Mouse (Mus musculus) bone marrow, adult 2 months (tissue): Measurements from ENCODE around the gene Gm3002. TPM values are rescaled to one million over a fixed set of nuclear protein-coding genes. Genes with fewer than 3 reads are reported as not detected.
"Not testable (repeated sequence)": the region's sequence is repeated elsewhere in the genome, so short reads cannot be mapped to it uniquely, and the experiment has no call there.

Experiments used
- H3K27ac ChIP-seq: fragments of 200-500 bp; 2 replicates; pipeline ENCODE4 v1.5.1; 2012; ENCODE audit warnings: low read depth, mild to moderate bottlenecking, control low read depth, inconsistent platforms, low read length; ENCODE audit not compliant: control insufficient read depth, poor library complexity, insufficient read depth
- H3K4me1 ChIP-seq: fragments of 200-500 bp; 2 replicates; pipeline ENCODE4 v1.6.1; 2011; ENCODE audit warnings: low read length; ENCODE audit not compliant: control insufficient read depth, insufficient read depth
- H3K4me3 ChIP-seq: fragments of 200-500 bp; replicated peaks from 2 replicates; pipeline ENCODE3; 2011; ENCODE audit warnings: mild to moderate bottlenecking, low read depth, low read length, control low read depth; ENCODE audit not compliant: control insufficient read depth
- WGBS: fragments of 180-500 bp; shearing (Covaris S2); methylation state at CpG from one replicate; pipeline ENCODE4 v1.1.7; 2018; 5-methylcytosine and 5-hydroxymethylcytosine counted together
- polyA plus RNA-seq: library from polyadenylated mRNA; stranded (reverse); fragments of >200 nt; gene quantifications from 2 replicates; pipeline ENCODE4 v1.2.4, GENCODE M21; 2011; ENCODE audit warnings: low replicate concordance; ENCODE audit not compliant: missing spikeins, insufficient read depth, insufficient read length

Gene Gm3002
- polyA plus RNA-seq, result not detected in 2 replicates

DNA sequence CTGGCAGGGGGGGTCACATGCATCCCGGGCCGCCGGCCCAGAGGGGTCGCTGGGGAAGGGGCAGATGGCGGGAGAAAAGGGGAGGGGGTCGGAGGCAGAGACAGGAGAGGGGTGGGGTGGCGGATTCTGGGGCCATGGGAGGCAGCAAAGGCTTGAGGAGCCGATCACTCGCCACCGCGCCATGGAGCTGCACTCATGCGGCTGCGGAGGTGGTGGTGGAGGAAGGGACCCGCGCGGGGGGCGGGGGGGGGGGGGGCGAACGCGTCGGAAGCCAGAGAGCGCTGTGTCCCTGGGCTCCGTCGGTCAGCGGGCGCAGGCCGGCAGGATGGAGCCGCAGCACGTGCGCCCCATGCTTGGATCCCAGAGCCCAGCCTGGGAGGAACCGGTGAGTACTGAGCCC is at the start of gene Gm3002:
Gm3002 (plus strand) TSS at position 301 of the 400 bp plus-strand sequence.
- WGBS, result no CpG with 5 or more reads among the region's 31 CpGs
- H3K4me3 ChIP-seq, H3K27ac ChIP-seq, H3K4me1 ChIP-seq: not testable (repeated sequence)

DNA sequence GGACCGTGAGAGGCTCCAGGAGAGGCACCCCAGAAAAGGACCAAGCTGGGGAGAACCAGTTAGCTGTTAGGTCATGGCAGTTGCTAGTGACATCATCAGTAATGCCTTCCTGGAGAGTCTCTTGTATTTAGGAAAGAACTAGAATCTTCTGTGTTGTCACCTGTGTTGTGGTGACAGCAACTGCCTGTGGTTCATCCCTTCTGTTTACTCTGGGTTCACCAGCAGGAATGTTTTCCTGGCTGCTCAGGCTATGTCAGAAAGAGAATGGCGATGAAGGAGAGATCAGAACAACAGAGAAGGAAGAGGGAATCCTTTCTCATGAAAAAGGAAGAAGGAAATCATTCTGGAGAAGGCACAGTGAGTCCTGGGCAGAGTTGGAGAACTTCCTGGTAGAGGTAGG is 36.1 kb downstream of the Gm3002 start, which contains the start of gene Gm3033:
Gm3033 (plus strand) TSS at position 301 of the 400 bp plus-strand sequence.
- WGBS, result no CpG with 5 or more reads among the region's 2 CpGs

DNA sequence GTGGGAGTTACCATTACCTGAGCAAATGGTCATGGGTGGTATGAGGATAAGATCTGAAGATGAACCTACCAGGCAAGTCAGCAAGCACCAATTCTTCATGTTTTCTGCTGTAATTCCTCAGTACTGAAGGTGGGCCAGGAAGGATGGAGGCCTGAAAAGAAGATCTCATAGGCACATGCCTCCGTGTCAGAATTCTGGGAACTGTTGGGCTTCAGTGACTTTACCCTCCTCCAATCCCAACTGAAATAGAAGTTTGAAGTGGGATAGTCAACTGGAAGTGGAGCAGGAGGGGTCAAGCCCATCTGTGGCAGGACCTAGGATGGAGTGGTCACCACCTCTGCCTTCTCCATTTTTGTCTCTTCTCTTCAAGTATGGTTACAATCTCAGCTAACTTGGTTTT is 74.0 kb downstream of the Gm3002 start, which contains the start of gene Gm2916:
Gm2916 (plus strand) TSS at position 301 of the 400 bp plus-strand sequence.
- not testable (repeated sequence) for H3K4me1 ChIP-seq, H3K27ac ChIP-seq, H3K4me3 ChIP-seq
- no CpG with 5 or more reads among the region's 1 CpGs for WGBS

More for the DNA sequence above, 36.1 kb downstream of the Gm3002 start, which contains the start of gene Gm3033:
- H3K4me3 ChIP-seq, H3K27ac ChIP-seq, H3K4me1 ChIP-seq: not testable (repeated sequence)

DNA sequence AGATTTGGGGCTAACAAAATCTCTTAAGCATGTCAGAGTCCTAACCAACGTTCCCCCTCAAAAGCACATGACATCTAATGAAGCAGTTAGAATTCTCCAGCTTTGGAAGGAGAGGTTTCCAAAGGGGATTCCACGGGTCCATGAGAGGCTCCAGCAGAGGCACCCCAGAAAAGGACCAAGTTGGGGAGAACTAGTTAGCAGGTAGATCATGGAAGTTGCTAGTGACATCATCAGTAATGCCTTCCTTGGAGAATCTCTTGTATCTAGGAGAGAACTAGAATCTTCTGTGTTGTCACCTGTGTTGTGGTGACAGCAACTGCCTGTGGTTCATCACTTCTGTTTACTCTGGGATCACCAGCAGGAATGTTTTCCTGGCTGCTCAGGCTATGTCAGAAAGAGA is 121.6 kb downstream of the Gm3002 start, which contains the start of gene Gm3029:
Gm3029 (plus strand) TSS at position 301 of the 400 bp plus-strand sequence.
- not testable (repeated sequence) for H3K27ac ChIP-seq, H3K4me1 ChIP-seq, H3K4me3 ChIP-seq
- WGBS, result 50% methylated on average over 1 of the region's 2 CpGs

DNA sequence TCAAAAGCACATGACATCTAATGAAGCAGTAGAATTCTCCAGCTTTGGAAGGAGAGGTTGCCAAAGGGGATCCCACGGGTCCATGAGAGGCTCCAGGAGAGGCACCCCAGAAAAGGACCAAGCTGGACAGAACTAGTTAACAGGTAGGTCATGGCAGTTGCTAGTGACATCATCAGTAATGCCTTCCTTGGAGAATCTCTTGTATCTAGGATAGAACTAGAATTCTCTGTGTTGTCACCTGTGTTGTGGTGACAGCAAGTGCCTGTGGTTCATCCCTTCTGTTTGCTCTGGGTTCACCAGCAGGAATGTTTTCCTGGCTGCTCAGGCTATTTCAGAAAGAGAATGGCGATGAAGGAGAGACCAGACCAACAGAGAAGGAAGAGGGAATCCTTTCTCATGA is 153.4 kb downstream of the Gm3002 start, which contains the start of gene Gm3095:
Gm3095 (plus strand) TSS at position 301 of the 400 bp plus-strand sequence.
- H3K27ac ChIP-seq, result not testable (repeated sequence)

DNA sequence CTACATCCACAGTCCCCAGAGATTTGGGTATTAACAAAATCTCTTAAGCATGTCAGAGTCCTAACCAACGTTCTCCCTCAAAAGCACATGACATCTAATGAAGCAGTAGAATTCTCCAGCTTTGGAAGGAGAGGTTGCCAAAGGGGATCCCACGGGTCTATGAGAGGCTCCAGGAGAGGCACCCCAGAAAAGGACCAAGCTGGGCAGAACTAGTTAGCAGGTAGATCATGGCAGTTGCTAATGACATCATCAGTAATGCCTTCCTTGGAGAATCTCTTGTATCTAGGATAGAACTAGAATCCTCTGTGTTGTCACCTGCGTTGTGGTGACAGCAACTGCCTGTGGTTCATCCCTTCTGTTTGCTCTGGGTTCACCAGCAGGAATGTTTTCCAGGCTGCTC is 188.2 kb downstream of the Gm3002 start, which contains the start of gene Gm3099:
Gm3099 (plus strand) TSS at position 301 of the 400 bp plus-strand sequence.
- WGBS, result 83% methylated on average over 1 of the region's 3 CpGs
- H3K4me1 ChIP-seq, H3K4me3 ChIP-seq, H3K27ac ChIP-seq: not testable (repeated sequence)

More for the DNA sequence above, 153.4 kb downstream of the Gm3002 start, which contains the start of gene Gm3095:
- not testable (repeated sequence) for H3K4me3 ChIP-seq, H3K4me1 ChIP-seq
- WGBS, result no CpG with 5 or more reads among the region's 2 CpGs

Other genes starting within 250 kb of the Gm3002 start
- gene Gm3012, start 175.6 kb upstream of the Gm3002 start, polyA plus RNA-seq, result not detected in 2 replicates
- not detected in 2 replicates for gene Gm3020, start 158.0 kb upstream of the Gm3002 start, polyA plus RNA-seq
- not detected in 2 replicates for gene Gm3043, start 121.3 kb upstream of the Gm3002 start, polyA plus RNA-seq
- gene Gm3033, start 36.2 kb downstream of the Gm3002 start, polyA plus RNA-seq, result not detected in 2 replicates
- gene Gm2916, start 74.1 kb downstream of the Gm3002 start, polyA plus RNA-seq, result not detected in 2 replicates
- not detected in 2 replicates for gene Gm3029, start 121.7 kb downstream of the Gm3002 start, polyA plus RNA-seq
- gene Gm3095, start 153.5 kb downstream of the Gm3002 start, polyA plus RNA-seq, result not detected in 2 replicates
- gene Gm3099, start 188.3 kb downstream of the Gm3002 start, polyA plus RNA-seq, result not detected in 2 replicates
- not detected in 2 replicates for gene Gm5796, start 213.9 kb downstream of the Gm3002 start, polyA plus RNA-seq